Mouse (Mus musculus) intestine, embryonic 14.5 days (tissue): Measurements from ENCODE around the gene Epx. TPM values are rescaled to one million over a fixed set of nuclear protein-coding genes. Genes with fewer than 3 reads are reported as not detected.

ENCODE experiments used
- ATAC-seq: fragments of 200-750 bp; cut with Nextera tagmentation; replicated peaks from 2 replicates; pipeline ENCODE4 v1.8.0; 2017; ENCODE audit warnings: low read depth, moderate number of reproducible peaks, moderate TSS enrichment, moderate library complexity; ENCODE audit not compliant: low FRiP score, low TSS enrichment
- DNase-seq: peaks from one replicate; pipeline ENCODE4 v3.0.0-alpha.2; 2018; ENCODE audit warnings: low spot score
- H3K27ac ChIP-seq: fragments of 300-500 bp; sonication (generic); 2 replicates; pipeline ENCODE4 v1.5.1; 2014; ENCODE audit warnings: low read depth, mild to moderate bottlenecking, control low read depth
- H3K27me3 ChIP-seq: fragments of 300-500 bp; sonication (generic); replicated peaks from 2 replicates; pipeline ENCODE4 v1.6.1; 2014; ENCODE audit warnings: low read length, control low read depth; ENCODE audit not compliant: control insufficient read depth, insufficient read depth
- H3K36me3 ChIP-seq: fragments of 300-500 bp; sonication (generic); 2 replicates; pipeline ENCODE4 v1.6.1; 2014; ENCODE audit warnings: low read length, control low read depth; ENCODE audit not compliant: control insufficient read depth, insufficient read depth
- H3K4me1 ChIP-seq: fragments of 300-500 bp; sonication (generic); replicated peaks from 2 replicates; pipeline ENCODE4 v1.6.1; 2014; ENCODE audit warnings: low read length, control low read depth, mixed read lengths; ENCODE audit not compliant: control insufficient read depth, insufficient read depth
- H3K4me2 ChIP-seq: fragments of 300-500 bp; sonication (generic); 2 replicates; pipeline ENCODE4 v1.6.1; 2014; ENCODE audit warnings: low read length
- H3K4me3 ChIP-seq: fragments of 300-500 bp; sonication (generic); 2 replicates; pipeline ENCODE4 v1.5.1; 2014; ENCODE audit warnings: low read depth, low read length, control low read depth, mixed read lengths
- H3K9ac ChIP-seq: fragments of 300-500 bp; sonication (generic); 2 replicates; pipeline ENCODE4 v1.6.1; 2014; ENCODE audit warnings: mild to moderate bottlenecking, low read length
- H3K9me3 ChIP-seq: fragments of 300-500 bp; sonication (generic); 2 replicates; pipeline ENCODE4 v1.6.1; 2016; ENCODE audit warnings: low read length, control low read depth; ENCODE audit not compliant: control insufficient read depth
- WGBS: fragments of 180-500 bp; shearing (Covaris S2); extraction: QIAGEN DNeasy Blood & Tissue Kit; methylation state at CpG from one replicate; pipeline ENCODE4 v1.1.7; 2014; 5-methylcytosine and 5-hydroxymethylcytosine counted together
- polyA plus RNA-seq: library from polyadenylated mRNA; unstranded; fragments of >200 nt; fragmentation: Nextera tagmentation; extraction: Ambion mirVana; gene quantifications from 2 replicates; pipeline ENCODE4 v1.2.1, GENCODE M21; 2014

Gene Epx
- polyA plus RNA-seq, 1 experiment from 2014 or later: 0.46 TPM

GRCm38 (mm10) chr11:87817443-87817773 lies 57.9 kb downstream of the Epx start:
- H3K27me3 ChIP-seq: 0 out of 2 replicates have a peak, but pooled peaks cover 4% of the 10 kb centered on the region
- DNase-seq: no peak
- peak overlapping the region; percentile 31 for H3K4me3 ChIP-seq
- H3K9me3 ChIP-seq: no peaks in the 10 kb centered on the region
- no peak for ATAC-seq
- no peaks in the 10 kb centered on the region for H3K4me1 ChIP-seq
- no peak overlapping the region for H3K9ac ChIP-seq
- peak overlapping the region; percentile 67 for H3K4me2 ChIP-seq
- 35% methylated on average over 4 of the region's 4 CpGs for WGBS
- H3K36me3 ChIP-seq: no peaks in the 10 kb centered on the region
- no peak overlapping the region for H3K27ac ChIP-seq

- 4% methylated on average over 31 of the region's 31 CpGs for WGBS
- no peak overlapping the region for H3K27ac ChIP-seq
- ATAC-seq (no peak), DNase-seq (peak; percentile 78)
- H3K36me3 ChIP-seq: no peaks in the 10 kb centered on the region
- no peak overlapping the region for H3K9ac ChIP-seq
- H3K9me3 ChIP-seq: no peaks in the 10 kb centered on the region
- H3K4me2 ChIP-seq: peak overlapping the region; percentile 67
- no peaks in the 10 kb centered on the region for H3K4me1 ChIP-seq
- H3K27me3 ChIP-seq: 0 out of 2 replicates have a peak, but pooled peaks cover 4% of the 10 kb centered on the region
- H3K4me3 ChIP-seq: peak overlapping the region; percentile 31
Observed at GRCm38 (mm10) chr11:87816707-87817442, 58.5 kb downstream of the Epx start.

- no peak overlapping the region for H3K4me3 ChIP-seq
- no peak for DNase-seq
- no peak overlapping the region for H3K4me2 ChIP-seq
- no peaks in the 10 kb centered on the region for H3K9me3 ChIP-seq
- no peak overlapping the region for H3K27ac ChIP-seq
- no peak overlapping the region for H3K9ac ChIP-seq
- H3K36me3 ChIP-seq: no peaks in the 10 kb centered on the region
- no peaks in the 10 kb centered on the region for H3K4me1 ChIP-seq
- ATAC-seq: no peak
- H3K27me3 ChIP-seq: 0 out of 2 replicates have a peak, but pooled peaks cover 4% of the 10 kb centered on the region
- 80% methylated on average over 8 of the region's 8 CpGs for WGBS
Observed at GRCm38 (mm10) chr11:87814831-87815230, 60.5 kb downstream of the Epx start.

Other genes starting within 250 kb of the Epx start
- 18.9 and 22.2 TPM in 2 replicates for gene Rnf43, start 212.8 kb downstream of the Epx start, polyA plus RNA-seq
- 146 and 151 TPM in 2 replicates for gene Supt4a, start 138.0 kb downstream of the Epx start, polyA plus RNA-seq
- 2.5 and 3.7 TPM in 2 replicates for gene Tspoap1, start 115.0 kb downstream of the Epx start, polyA plus RNA-seq
- gene Mpo, start 82.0 kb downstream of the Epx start, polyA plus RNA-seq: 1.7 TPM in 2 replicates
- 0.08 TPM in 1 of 2 replicates, not detected in the other for gene Lpo, start 47.2 kb downstream of the Epx start, polyA plus RNA-seq
- 14.0 and 15.2 TPM in 2 replicates for gene Mks1, start 22.3 kb downstream of the Epx start, polyA plus RNA-seq
- gene Olfr462, start 16.7 kb upstream of the Epx start, polyA plus RNA-seq: not detected in 2 replicates
- 0.13 TPM in 1 of 2 replicates, not detected in the other for gene Olfr463, start 21.9 kb upstream of the Epx start, polyA plus RNA-seq
- not detected in 2 replicates for gene Olfr464, start 45.4 kb upstream of the Epx start, polyA plus RNA-seq
- gene Dynll2, start 112.0 kb upstream of the Epx start, polyA plus RNA-seq: 14.1 and 20.4 TPM in 2 replicates
- gene Srsf1, start 171.8 kb upstream of the Epx start, polyA plus RNA-seq: 334 and 353 TPM in 2 replicates
- gene Vezf1, start 192.7 kb upstream of the Epx start, polyA plus RNA-seq: 40.0 and 43.0 TPM in 2 replicates
- gene Cuedc1, start 222.5 kb upstream of the Epx start, polyA plus RNA-seq: 16.7 and 16.9 TPM in 2 replicates